Mouse (Mus musculus): ENCODE measurements around the gene Atl3.

DNA sequence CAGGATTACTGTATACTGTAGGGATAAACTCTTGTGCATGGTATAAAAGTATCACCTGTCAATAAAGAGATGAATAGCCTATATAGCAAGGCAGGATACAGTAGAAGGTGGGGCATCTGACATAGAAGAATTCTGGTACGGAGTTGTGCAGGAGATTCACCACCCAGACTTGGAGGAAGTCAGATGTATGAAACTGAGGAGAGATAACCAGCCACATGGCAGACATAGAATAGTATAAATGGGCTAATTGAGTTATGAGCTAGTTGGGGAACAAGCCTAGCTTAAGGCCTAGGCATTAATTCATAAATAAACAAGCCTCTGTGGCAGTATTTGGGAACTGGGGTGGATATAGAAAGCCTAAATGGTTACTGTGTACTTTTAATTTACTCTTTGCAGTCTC lies 22.6 kb downstream of the Atl3 start:
- no peak for TF ChIP-seq CTCF (IDR thresholded peaks at IDR 0.05; ENCODE audit: borderline replicate concordance, extremely low read depth, insufficient read depth, insufficient read length)
- TF ChIP-seq POLR2A (IDR thresholded peaks at IDR 0.05; ENCODE audit: borderline replicate concordance, extremely low read depth, insufficient read depth, insufficient read length, poor library complexity, severe bottlenecking), result no peak

All from brain, embryonic 14.5 days (tissue).